In the genomic region with DNA sequence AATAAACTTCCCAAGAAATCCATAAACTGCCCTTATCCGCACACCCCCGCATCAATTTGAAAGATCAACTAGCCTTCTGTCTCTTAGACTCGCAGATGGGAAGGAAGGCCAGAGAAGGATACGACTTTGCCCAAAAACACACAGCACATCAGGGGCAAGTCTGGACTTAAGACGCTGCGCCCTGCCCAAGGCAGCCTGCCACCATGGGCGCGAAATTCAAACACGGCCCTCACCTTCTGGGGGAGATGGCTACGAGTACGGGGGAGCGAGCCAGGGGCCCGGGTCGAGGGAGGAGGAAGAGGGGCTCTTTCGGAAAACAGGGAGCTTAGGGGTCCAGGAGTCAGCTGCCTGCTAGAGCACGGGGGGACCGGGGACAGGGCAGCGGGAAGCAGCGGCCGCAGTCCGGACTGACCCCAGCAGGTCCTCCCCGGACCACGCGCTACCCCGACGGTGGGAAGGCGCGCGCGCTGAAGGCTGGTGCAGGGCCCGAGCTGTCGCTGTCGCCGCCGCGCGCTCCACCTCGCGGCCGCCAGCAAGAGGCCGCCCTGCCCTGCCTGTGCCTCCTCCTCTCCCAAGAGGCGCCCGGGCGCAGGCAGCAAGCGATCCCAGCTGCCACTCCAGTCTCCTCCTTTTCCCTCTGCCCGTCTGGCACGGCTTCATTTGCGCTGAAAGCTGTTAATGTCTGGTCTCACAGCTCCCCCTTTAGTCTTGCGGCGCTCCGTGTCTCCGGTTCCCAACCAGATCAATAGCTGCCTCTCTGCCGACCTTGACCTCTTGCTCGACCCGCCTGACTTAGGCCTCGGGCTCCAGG, we compare ENCODE assay signal across 9 mouse cellular contexts. TPM values are rescaled to one million over a fixed set of nuclear protein-coding genes. Genes with fewer than 3 reads are reported as not detected.
DNase-seq lines count a peak whose midpoint lies in the region; ATAC-seq and TF ChIP-seq lines count a peak whose summit lies in the region.
"Had no signal": no experiment of that assay in that cellular context is flagged by ENCODE, and none has a peak within 500 bp of the region (broad histone marks: within the 10 kb centered on the region; RNA-seq: fewer than 3 reads in every experiment).

No protein-coding gene starts in this region.

- peaks cover 62% of the 10 kb centered on the region for H3K27me3 ChIP-seq in embryonic facial prominence, embryonic 10.5 days (replicated peaks; ENCODE audit: low read depth, poor library complexity, severe bottlenecking)
- H3K27me3 ChIP-seq in heart, embryonic 15.5 days = peaks cover 44% of the 10 kb centered on the region
- peaks cover 60% of the 10 kb centered on the region for H3K27me3 ChIP-seq in liver, embryonic 16.5 days (ENCODE audit: control insufficient read depth, insufficient read depth, low read depth, low read length)

- H3K9me3 ChIP-seq in embryonic facial prominence, embryonic 10.5 days = no peaks in the 10 kb centered on the region
- no peaks in the 10 kb centered on the region for H3K9me3 ChIP-seq in heart, embryonic 15.5 days (replicated peaks)
- H3K9me3 ChIP-seq in liver, embryonic 16.5 days (replicated peaks; ENCODE audit: control insufficient read depth, low read length) = no peaks in the 10 kb centered on the region

- H3K36me3 ChIP-seq in embryonic facial prominence, embryonic 10.5 days (replicated peaks) = no peaks in the 10 kb centered on the region
- H3K36me3 ChIP-seq in heart, embryonic 15.5 days = no peaks in the 10 kb centered on the region
- H3K36me3 ChIP-seq in liver, embryonic 16.5 days (ENCODE audit: control insufficient read depth, insufficient read depth) = no peaks in the 10 kb centered on the region

- ATAC-seq in heart, embryonic 15.5 days (replicated peaks; ENCODE audit: insufficient number of reproducible peaks, insufficient read depth, low FRiP score, low read depth) = peak; percentile 59; the same call in 1 of the 2 replicates
- ATAC-seq in liver, embryonic 16.5 days (ENCODE audit: low read depth) = no peak

- H3K4me1 ChIP-seq in embryonic facial prominence, embryonic 10.5 days = peaks cover 56% of the 10 kb centered on the region
- H3K4me1 ChIP-seq in heart, embryonic 15.5 days (replicated peaks) = peaks cover 34% of the 10 kb centered on the region
- H3K4me1 ChIP-seq in liver, embryonic 16.5 days (ENCODE audit: control insufficient read depth, low read depth, low read length) = no peaks in the 10 kb centered on the region; the same call in none of the 2 replicates

- H3K4me3 ChIP-seq in gastrocnemius, adult 2 months = peak overlapping the region; percentile 29
- peak overlapping the region; percentile 95 for H3K4me3 ChIP-seq in embryonic facial prominence, embryonic 10.5 days
- H3K4me3 ChIP-seq in heart, embryonic 15.5 days = peak overlapping the region; percentile 83
- peak overlapping the region; percentile 17 for H3K4me3 ChIP-seq in liver, embryonic 16.5 days (ENCODE audit: low read depth, low read length)

- peak; percentile 44 for DNase-seq in gastrocnemius, adult 2 months
- no peak for DNase-seq in gastrocnemius, adult 18-20 months (ENCODE audit: low spot score)
- DNase-seq in embryonic facial prominence, embryonic 10.5 days (ENCODE audit: low spot score) = peak; percentile 92
- DNase-seq in kidney, postnatal 14 days = peak; percentile 73
- peak; percentile 92 for DNase-seq in retina, embryonic 14.5 days (ENCODE audit: low spot score)
- DNase-seq in urinary bladder, postnatal 4 days (ENCODE audit: low spot score in 2 of 2) = peak; percentile 61 to 69

- intact Hi-C loops in gastrocnemius, adult 2 months (cut with DNase I) = no loop called here

- peak; percentile 13; the same call in 1 of the 2 replicates for TF ChIP-seq CTCF in gastrocnemius, adult 2 months (IDR thresholded peaks at IDR 0.05)

- peak overlapping the region; percentile 49 for H3K9ac ChIP-seq in heart, embryonic 15.5 days
- no peak overlapping the region for H3K9ac ChIP-seq in liver, embryonic 16.5 days (ENCODE audit: low read depth, low read length)

- H3K27ac ChIP-seq in gastrocnemius, adult 2 months = no peak overlapping the region
- H3K27ac ChIP-seq in embryonic facial prominence, embryonic 10.5 days (replicated peaks) = peak overlapping the region; percentile 99
- H3K27ac ChIP-seq in heart, embryonic 15.5 days = no peak overlapping the region
- H3K27ac ChIP-seq in liver, embryonic 16.5 days (ENCODE audit: low read length) = no peak overlapping the region

- H3K4me2 ChIP-seq in heart, embryonic 15.5 days = peak overlapping the region; percentile 99
- H3K4me2 ChIP-seq in liver, embryonic 16.5 days (ENCODE audit: low read depth, low read length) = peak overlapping the region; percentile 39

- under 1% methylated on average over 56 of the region's 56 CpGs for WGBS in embryonic facial prominence, embryonic 10.5 days
- WGBS in heart, embryonic 15.5 days = 2% methylated on average over 53 of the region's 56 CpGs
- whole genome bisulfite sequencing in liver, embryonic 16.5 days (ENCODE audit: insufficient replicate concordance) = 2% methylated on average over 55 of the region's 56 CpGs

RNA-seq across cellular contexts. Expression of a gene that starts 2.6 kb away (rescaled TPM):
- under 1 TPM in 1 of 2 experiments, not detected in 1; 0.11 TPM for total RNA-seq in gastrocnemius, adult 2 months (2021)
- not detected for total RNA-seq in gastrocnemius, adult 18-20 months (2021)
- 7.3 and 10.4 TPM in 2 replicates for polyA plus RNA-seq in embryonic facial prominence, embryonic 10.5 days (2016; fragmentation: Nextera tagmentation; extraction: Ambion mirVana)
- polyA plus RNA-seq in heart, embryonic 15.5 days (2015; fragmentation: Nextera tagmentation; extraction: Ambion mirVana) = 4.6 and 9.3 TPM in 2 replicates
- 0.02 and 0.09 TPM in 2 replicates for polyA plus RNA-seq in liver, embryonic 16.5 days (2015; fragmentation: Nextera tagmentation; extraction: Ambion mirVana)
- polyA plus RNA-seq: C2C12 had no signal

Comparison
In these comparisons a context has a peak if more than half of its experiments do, and no peak if none do; other contexts are left out.
1. H3K4me3 ChIP-seq: peak in every context shown above with its lines; median percentile 95 in embryonic facial prominence, embryonic 10.5 days; 83 in heart, embryonic 15.5 days; 29 in gastrocnemius, adult 2 months; 17 in liver, embryonic 16.5 days.